Mouse (Mus musculus) limb, embryonic 11.5 days (tissue): ENCODE results near the gene Kif9. TPM values are rescaled to one million over a fixed set of nuclear protein-coding genes. Genes with fewer than 3 reads are reported as not detected.

Experiments
- ATAC-seq: fragments of 200-750 bp; cut with Nextera tagmentation; 2 replicates; pipeline ENCODE4 v1.8.0; 2017; ENCODE audit warnings: low read depth; ENCODE audit not compliant: insufficient number of reproducible peaks, low FRiP score, low TSS enrichment
- DNase-seq: peaks from one replicate; pipeline ENCODE4 v3.0.0-alpha.2; 2015; ENCODE audit warnings: low spot score
- H3K27ac ChIP-seq: fragments of 300-500 bp; sonication (generic); replicated peaks from 2 replicates; pipeline ENCODE4 v1.5.1; 2014; ENCODE audit warnings: low read depth, mild to moderate bottlenecking, low read length
- H3K27me3 ChIP-seq: fragments of 300-500 bp; sonication (generic); 2 replicates; pipeline ENCODE4 v1.6.1; 2014; ENCODE audit warnings: mild to moderate bottlenecking, low read length, mixed read lengths; ENCODE audit not compliant: control insufficient read depth, insufficient read depth
- H3K36me3 ChIP-seq: fragments of 300-500 bp; sonication (generic); 2 replicates; pipeline ENCODE4 v1.6.1; 2014; ENCODE audit warnings: mild to moderate bottlenecking, low read length, moderate library complexity, mixed read lengths; ENCODE audit not compliant: control insufficient read depth, insufficient read depth
- H3K4me1 ChIP-seq: fragments of 300-500 bp; sonication (generic); 2 replicates; pipeline ENCODE4 v1.6.1; 2014; ENCODE audit warnings: low read length, mixed read lengths; ENCODE audit not compliant: control insufficient read depth, insufficient read depth
- H3K4me2 ChIP-seq: fragments of 300-500 bp; sonication (generic); 2 replicates; pipeline ENCODE4 v1.6.1; 2014; ENCODE audit warnings: low read depth, mild to moderate bottlenecking, moderate library complexity; ENCODE audit not compliant: severe bottlenecking
- H3K4me3 ChIP-seq: fragments of 300-500 bp; sonication (generic); 2 replicates; pipeline ENCODE4 v1.5.1; 2014; ENCODE audit warnings: low read depth, low read length
- H3K9ac ChIP-seq: fragments of 300-500 bp; sonication (generic); 2 replicates; pipeline ENCODE4 v1.6.1; 2014; ENCODE audit warnings: mild to moderate bottlenecking, low read length
- H3K9me3 ChIP-seq: fragments of 300-500 bp; sonication (generic); 2 replicates; pipeline ENCODE4 v1.6.1; 2016; ENCODE audit warnings: low read length; ENCODE audit not compliant: control insufficient read depth
- WGBS: fragments of 180-500 bp; shearing (Covaris S2); extraction: QIAGEN DNeasy Blood & Tissue Kit; methylation state at CpG from one replicate; pipeline ENCODE4 v1.1.7; 2014; 5-methylcytosine and 5-hydroxymethylcytosine counted together
- polyA plus RNA-seq: library from polyadenylated mRNA; unstranded; fragments of >200 nt; fragmentation: Nextera tagmentation; extraction: Ambion mirVana; gene quantifications from 2 replicates; pipeline ENCODE4 v1.2.1, GENCODE M21; 2014

The Kif9 gene
- polyA plus RNA-seq, 1 experiment from 2014 or later: 0.35 TPM

GRCm38 (mm10) chr9:110452523-110452922 lies 24.2 kb upstream of the Kif9 start:
- Histone ChIP-seq H3K9ac (no peak overlapping the region), H3K4me2 (no peak overlapping the region), H3K9me3 (no peaks in the 10 kb centered on the region), H3K27ac (no peak overlapping the region), H3K27me3 (no peaks in the 10 kb centered on the region), H3K4me1 (0 out of 2 replicates have a peak, but pooled peaks cover 3% of the 10 kb centered on the region), H3K36me3 (no peaks in the 10 kb centered on the region), H3K4me3 (no peak overlapping the region)
- ATAC-seq (no peak), DNase-seq (no peak)
- WGBS: 81% methylated on average over 3 of the region's 3 CpGs

DNA sequence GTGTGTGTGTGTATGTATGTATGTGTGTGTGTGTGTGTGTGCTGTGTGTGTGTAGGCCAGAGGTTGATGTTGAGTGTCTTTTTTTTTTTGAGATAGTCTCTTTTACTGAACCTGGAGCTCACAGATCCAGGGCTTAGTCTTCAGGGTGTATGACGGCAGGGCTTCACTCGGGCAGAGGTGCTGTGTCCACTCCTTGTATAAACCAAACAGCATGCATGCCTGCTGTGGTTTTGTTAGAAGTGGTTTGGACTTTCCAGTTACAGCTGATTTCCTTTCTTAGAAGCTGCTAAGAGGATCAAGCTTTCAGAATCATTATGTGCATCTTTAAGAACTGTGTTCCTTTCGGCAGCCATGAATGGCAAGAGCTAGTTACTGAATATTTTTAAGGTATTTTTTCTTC lies 18.8 kb upstream of the Kif9 start:
- no peak for DNase-seq
- Histone ChIP-seq H3K4me2 (no peak overlapping the region), H3K9me3 (no peaks in the 10 kb centered on the region), H3K27ac (no peak overlapping the region), H3K4me1 (no peaks in the 10 kb centered on the region), H3K4me3 (no peak overlapping the region), H3K36me3 (no peaks in the 10 kb centered on the region), H3K27me3 (no peaks in the 10 kb centered on the region), H3K9ac (no peak overlapping the region)
- no peak for ATAC-seq
- 83% methylated on average over 3 of the region's 3 CpGs for WGBS

DNA sequence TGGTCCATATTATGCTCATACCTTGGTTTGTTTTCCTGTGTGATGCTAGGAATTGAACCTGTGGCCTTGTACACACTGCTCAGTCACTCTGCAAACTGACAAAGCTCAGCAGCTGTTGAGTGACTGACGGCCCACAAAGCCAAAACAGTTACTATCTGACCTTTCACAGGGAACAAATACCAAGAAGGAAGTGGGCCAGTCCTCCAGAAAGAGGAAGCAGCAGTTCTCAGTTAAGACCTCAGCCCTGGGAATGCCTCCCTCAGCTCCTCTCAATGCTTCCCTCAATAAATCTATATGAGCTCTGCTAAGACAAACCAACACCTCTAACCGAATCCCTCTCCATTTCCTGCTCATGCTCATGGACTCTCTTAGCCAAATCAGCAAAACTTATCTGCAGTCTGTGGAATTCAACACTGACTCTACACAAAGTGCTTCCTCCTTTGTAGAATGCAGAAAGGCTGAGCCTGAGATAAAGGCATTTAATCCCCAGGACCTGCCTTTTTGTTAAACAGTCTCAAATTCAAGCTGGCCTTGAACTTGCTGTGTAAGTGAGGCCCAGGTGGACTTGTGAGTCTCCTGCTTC lies 17.5 kb upstream of the Kif9 start:
- no peak for DNase-seq
- Histone ChIP-seq H3K4me1 (no peaks in the 10 kb centered on the region), H3K27ac (no peak overlapping the region), H3K9ac (no peak overlapping the region), H3K9me3 (no peaks in the 10 kb centered on the region), H3K4me3 (no peak overlapping the region), H3K27me3 (no peaks in the 10 kb centered on the region), H3K4me2 (no peak overlapping the region), H3K36me3 (no peaks in the 10 kb centered on the region)
- 74% methylated on average over 2 of the region's 2 CpGs for WGBS
- no peak for ATAC-seq

DNA sequence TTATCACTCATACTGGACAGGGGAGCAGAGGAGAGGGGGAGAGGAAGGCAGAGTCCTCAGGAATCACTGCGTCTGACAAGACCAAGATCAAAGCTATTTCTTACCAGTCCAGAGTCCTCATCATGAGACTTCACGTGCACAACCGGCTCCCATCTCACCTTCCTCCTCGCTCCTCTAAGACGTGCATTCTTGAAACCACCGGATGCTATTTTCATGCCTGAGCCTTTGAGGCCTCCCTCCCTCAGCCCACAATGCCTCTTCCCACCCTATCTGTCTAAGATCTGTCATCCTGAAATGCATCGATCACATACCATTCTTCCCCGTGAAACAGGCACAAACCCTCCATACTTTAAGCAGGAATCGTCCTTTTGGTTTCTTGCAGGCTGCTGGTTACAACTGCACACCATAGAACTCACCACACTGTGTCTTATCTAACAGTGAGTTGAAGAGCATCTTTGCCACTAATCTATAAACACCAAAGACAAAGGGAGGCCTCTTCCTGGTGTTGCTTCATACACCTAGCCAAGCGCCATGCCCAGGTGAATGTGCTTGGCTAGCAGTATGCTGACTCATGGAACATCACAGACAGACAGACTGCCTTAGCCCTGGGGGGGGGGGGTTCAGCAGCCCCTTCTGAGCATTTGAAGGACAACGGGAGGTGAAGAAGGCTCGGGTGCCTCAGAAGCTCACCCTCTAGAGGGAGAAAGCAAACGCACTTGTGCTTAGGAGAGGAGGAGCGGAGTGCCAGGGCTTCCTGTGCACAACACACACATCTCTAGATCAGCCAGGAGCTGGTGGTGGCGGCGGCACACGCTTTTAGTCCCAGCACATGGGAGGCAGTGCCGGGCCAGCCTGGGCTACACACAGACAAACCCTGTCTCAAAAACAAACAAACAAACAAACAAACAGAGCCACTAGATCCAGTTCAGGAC lies 15.6 kb upstream of the Kif9 start:
- H3K36me3 ChIP-seq: no peaks in the 10 kb centered on the region
- 85% methylated on average over 18 of the region's 18 CpGs for WGBS
- no peak overlapping the region for H3K9ac ChIP-seq
- no peaks in the 10 kb centered on the region for H3K27me3 ChIP-seq
- DNase-seq: no peak
- no peaks in the 10 kb centered on the region for H3K4me1 ChIP-seq
- no peaks in the 10 kb centered on the region for H3K9me3 ChIP-seq
- no peak overlapping the region for H3K4me2 ChIP-seq
- ATAC-seq: no peak
- H3K4me3 ChIP-seq: no peak overlapping the region
- no peak overlapping the region for H3K27ac ChIP-seq

GRCm38 (mm10) chr9:110462321-110462720 lies 14.4 kb upstream of the Kif9 start:
- Histone ChIP-seq H3K4me1 (no peaks in the 10 kb centered on the region), H3K4me3 (no peak overlapping the region), H3K36me3 (no peaks in the 10 kb centered on the region), H3K9ac (no peak overlapping the region), H3K27me3 (no peaks in the 10 kb centered on the region), H3K27ac (no peak overlapping the region), H3K4me2 (no peak overlapping the region), H3K9me3 (no peaks in the 10 kb centered on the region)
- 65% methylated on average over 7 of the region's 7 CpGs for WGBS
- no peak for ATAC-seq
- DNase-seq: no peak

DNA sequence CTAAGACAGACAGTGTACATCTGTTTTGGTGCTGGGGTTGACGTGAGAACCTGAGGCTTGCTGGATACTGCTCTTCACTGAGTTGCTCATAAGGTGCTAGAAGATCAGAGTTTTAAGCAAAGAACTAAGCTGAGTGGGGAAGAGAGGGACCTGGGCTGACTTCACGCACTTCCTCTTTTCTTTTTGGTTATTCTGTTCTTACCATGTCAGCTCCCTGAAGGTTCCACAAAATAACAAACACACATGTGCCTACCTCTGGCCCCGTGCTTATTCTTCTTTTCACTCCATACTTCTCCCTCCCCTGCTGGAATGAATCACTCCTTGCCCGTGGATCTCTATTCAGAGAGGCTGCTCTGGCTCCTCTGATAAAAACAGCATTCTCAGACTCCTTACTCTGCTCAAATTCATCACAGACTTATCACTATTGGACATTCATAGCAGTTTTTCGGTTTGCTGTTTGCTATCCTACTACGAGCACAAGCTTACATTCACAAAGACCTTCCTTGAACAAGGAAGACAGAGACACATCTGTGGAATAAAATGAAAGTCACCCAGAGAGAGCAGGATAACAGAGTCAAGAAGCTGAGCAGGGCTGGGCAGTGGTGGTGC lies 12.7 kb upstream of the Kif9 start:
- no peaks in the 10 kb centered on the region for H3K36me3 ChIP-seq
- H3K4me1 ChIP-seq: no peaks in the 10 kb centered on the region
- H3K4me2 ChIP-seq: no peak overlapping the region
- DNase-seq (no peak), ATAC-seq (no peak)
- no peak overlapping the region for H3K9ac ChIP-seq
- H3K9me3 ChIP-seq: no peaks in the 10 kb centered on the region
- 92% methylated on average over 6 of the region's 6 CpGs for WGBS
- no peak overlapping the region for H3K27ac ChIP-seq
- no peaks in the 10 kb centered on the region for H3K27me3 ChIP-seq
- no peak overlapping the region for H3K4me3 ChIP-seq

DNA sequence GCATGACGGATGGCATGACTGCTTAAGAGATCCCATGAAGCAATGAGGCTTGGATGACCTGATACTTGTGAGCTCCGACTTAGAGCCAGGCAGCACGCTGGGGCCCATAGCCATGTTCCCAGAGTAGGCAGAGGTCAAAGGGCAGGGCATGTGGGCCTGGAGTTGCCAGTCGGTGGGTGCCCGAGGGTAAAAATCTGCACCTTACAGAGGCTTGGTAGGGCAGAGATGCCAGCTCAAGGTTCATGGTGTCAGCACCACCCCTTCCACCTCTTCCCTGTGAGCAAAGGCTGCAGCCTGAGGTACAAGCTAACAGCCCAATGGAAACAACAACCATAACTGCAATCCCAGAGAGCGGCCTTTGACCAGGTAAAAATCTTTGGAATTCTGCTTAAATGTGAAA lies 11.4 kb upstream of the Kif9 start:
- Histone ChIP-seq H3K4me3 (no peak overlapping the region), H3K36me3 (no peaks in the 10 kb centered on the region), H3K4me1 (no peaks in the 10 kb centered on the region), H3K27me3 (no peaks in the 10 kb centered on the region), H3K9ac (no peak overlapping the region), H3K9me3 (no peaks in the 10 kb centered on the region), H3K4me2 (no peak overlapping the region), H3K27ac (no peak overlapping the region)
- 96% methylated on average over 6 of the region's 6 CpGs for WGBS
- ATAC-seq (no peak), DNase-seq (no peak)

DNA sequence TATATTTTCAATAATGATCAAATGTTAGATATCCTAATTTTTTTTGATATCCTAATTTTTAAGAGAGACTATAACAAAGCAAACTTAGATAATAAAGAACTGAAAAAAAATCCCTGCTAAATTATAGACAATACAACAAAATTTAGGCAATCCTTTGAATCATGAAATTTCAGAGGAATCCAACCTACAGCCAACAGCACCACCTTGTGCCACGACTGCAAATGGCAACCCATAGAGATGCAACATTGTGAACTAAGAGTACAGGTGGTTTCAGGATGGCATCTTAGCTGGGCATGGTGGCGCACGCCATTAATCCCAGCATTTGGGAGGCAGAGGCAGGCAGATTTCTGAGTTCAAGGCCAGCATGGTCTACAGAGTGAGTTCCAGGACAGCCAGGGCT lies 10.6 kb upstream of the Kif9 start:
- H3K36me3 ChIP-seq: no peaks in the 10 kb centered on the region
- ATAC-seq (no peak), DNase-seq (no peak)
- no peak overlapping the region for H3K9ac ChIP-seq
- 86% methylated on average over 3 of the region's 3 CpGs for WGBS
- no peaks in the 10 kb centered on the region for H3K9me3 ChIP-seq
- no peak overlapping the region for H3K27ac ChIP-seq
- H3K4me1 ChIP-seq: no peaks in the 10 kb centered on the region
- no peak overlapping the region for H3K4me3 ChIP-seq
- no peaks in the 10 kb centered on the region for H3K27me3 ChIP-seq
- H3K4me2 ChIP-seq: no peak overlapping the region
